Mouse (Mus musculus): Measurements from ENCODE around the gene Sh2d4b. TPM values are rescaled to one million over a fixed set of nuclear protein-coding genes. Genes with fewer than 3 reads are reported as not detected.

The Sh2d4b gene
- polyA plus RNA-seq, 1 experiment from 2014 or later: 0.46 TPM

DNA sequence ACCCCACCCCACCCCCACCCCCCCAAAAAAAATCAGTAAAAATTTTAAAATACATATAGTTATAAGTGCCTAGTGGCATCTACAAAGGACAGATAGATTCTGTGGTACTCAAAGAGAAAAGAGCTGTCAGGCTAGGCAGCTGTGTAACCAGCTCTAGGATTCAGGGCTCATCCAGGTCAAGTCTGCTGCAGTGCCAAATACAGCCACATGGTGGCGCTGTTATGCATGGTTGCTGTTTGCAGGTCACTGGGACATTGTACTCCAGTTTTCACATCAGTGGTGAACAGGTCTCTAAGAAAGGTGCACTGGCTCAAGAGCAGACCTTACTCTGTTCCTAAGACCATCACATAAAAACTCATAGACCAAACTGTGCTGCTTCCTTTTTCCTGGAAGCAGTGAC, 24.6 kb upstream of the Sh2d4b start:
- no peaks in the 10 kb centered on the region for H3K9me3 ChIP-seq (ENCODE audit: control insufficient read depth, low read length)
- 0% methylated on average over 1 of the region's 1 CpGs for WGBS
- no peak overlapping the region for H3K4me2 ChIP-seq (ENCODE audit: low read length)
- no peak overlapping the region for H3K9ac ChIP-seq (ENCODE audit: low read length)
- H3K4me3 ChIP-seq (ENCODE audit: low read depth, low read length): no peak overlapping the region
- peaks cover 41% of the 10 kb centered on the region for H3K36me3 ChIP-seq (ENCODE audit: control insufficient read depth, insufficient read depth, low read length)
- H3K4me1 ChIP-seq (replicated peaks; ENCODE audit: control insufficient read depth, insufficient read depth, low read length): no peaks in the 10 kb centered on the region; the same call in 1 of the 2 replicates
- peak; percentile 52 for ATAC-seq (replicated peaks; ENCODE audit: low FRiP score, low TSS enrichment, low read depth)
- DNase-seq (ENCODE audit: low spot score): peak; percentile 97
- H3K27ac ChIP-seq (ENCODE audit: low read depth): no peak overlapping the region
- no peaks in the 10 kb centered on the region for H3K27me3 ChIP-seq (replicated peaks; ENCODE audit: control insufficient read depth, insufficient read depth, low read length)

DNA sequence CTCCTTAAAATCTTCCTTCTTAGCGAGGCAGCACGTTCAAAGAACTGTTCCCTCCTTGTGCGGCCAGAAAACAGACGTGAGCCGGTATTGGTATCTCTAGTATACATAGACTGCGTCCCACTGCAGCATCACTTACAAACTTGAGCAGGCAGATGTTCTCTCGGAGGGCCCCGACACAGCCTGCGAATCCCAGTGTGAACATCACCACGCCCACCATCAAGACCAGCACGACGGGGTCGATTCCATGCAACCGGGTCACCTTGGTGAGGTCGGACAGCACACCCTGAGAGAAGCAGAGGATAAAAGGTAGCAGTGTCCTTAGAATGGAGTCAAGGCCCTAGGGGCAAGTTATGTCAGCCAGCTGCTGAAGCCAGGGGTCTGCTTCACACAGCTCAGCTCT, 23.6 kb upstream of the Sh2d4b start:
- H3K4me1 ChIP-seq (replicated peaks; ENCODE audit: control insufficient read depth, insufficient read depth, low read length): no peaks in the 10 kb centered on the region; the same call in 1 of the 2 replicates
- H3K36me3 ChIP-seq (ENCODE audit: control insufficient read depth, insufficient read depth, low read length): peaks cover 40% of the 10 kb centered on the region
- no peak overlapping the region for H3K27ac ChIP-seq (ENCODE audit: low read depth)
- no peaks in the 10 kb centered on the region for H3K9me3 ChIP-seq (ENCODE audit: control insufficient read depth, low read length)
- no peak overlapping the region for H3K9ac ChIP-seq (ENCODE audit: low read length)
- no peak for ATAC-seq (replicated peaks; ENCODE audit: low FRiP score, low TSS enrichment, low read depth)
- no peak overlapping the region for H3K4me3 ChIP-seq (ENCODE audit: low read depth, low read length)
- 90% methylated on average over 15 of the region's 15 CpGs for WGBS
- DNase-seq (ENCODE audit: low spot score): no peak
- H3K27me3 ChIP-seq (replicated peaks; ENCODE audit: control insufficient read depth, insufficient read depth, low read length): no peaks in the 10 kb centered on the region
- no peak overlapping the region for H3K4me2 ChIP-seq (ENCODE audit: low read length)

DNA sequence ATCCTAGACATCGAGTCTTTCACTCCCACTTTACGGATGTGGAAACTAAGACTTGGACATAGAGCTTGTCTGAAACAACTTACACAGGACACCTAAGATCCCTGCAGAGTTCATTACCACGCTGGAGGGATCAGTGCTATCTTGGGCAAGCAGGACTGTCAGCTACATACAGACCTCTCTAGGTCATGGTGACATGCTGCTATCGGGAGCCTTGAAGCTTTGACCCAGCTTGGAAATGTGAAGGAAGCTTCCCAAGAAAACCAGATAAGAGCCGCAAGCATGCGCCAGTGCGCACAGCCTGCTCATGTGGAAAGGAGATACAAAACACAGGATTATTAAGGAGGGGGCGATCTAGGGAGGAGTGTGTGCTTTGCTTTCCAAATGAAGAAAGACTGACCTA, 22.8 kb upstream of the Sh2d4b start:
- H3K27ac ChIP-seq (ENCODE audit: low read depth): no peak overlapping the region
- no peaks in the 10 kb centered on the region; the same call in 1 of the 2 replicates for H3K4me1 ChIP-seq (replicated peaks; ENCODE audit: control insufficient read depth, insufficient read depth, low read length)
- 81% methylated on average over 8 of the region's 8 CpGs for WGBS
- no peak for DNase-seq (ENCODE audit: low spot score)
- no peak overlapping the region for H3K4me2 ChIP-seq (ENCODE audit: low read length)
- H3K27me3 ChIP-seq (replicated peaks; ENCODE audit: control insufficient read depth, insufficient read depth, low read length): no peaks in the 10 kb centered on the region
- no peaks in the 10 kb centered on the region for H3K9me3 ChIP-seq (ENCODE audit: control insufficient read depth, low read length)
- H3K36me3 ChIP-seq (ENCODE audit: control insufficient read depth, insufficient read depth, low read length): peaks cover 47% of the 10 kb centered on the region
- H3K4me3 ChIP-seq (ENCODE audit: low read depth, low read length): no peak overlapping the region
- no peak for ATAC-seq (replicated peaks; ENCODE audit: low FRiP score, low TSS enrichment, low read depth)
- no peak overlapping the region for H3K9ac ChIP-seq (ENCODE audit: low read length)

DNA sequence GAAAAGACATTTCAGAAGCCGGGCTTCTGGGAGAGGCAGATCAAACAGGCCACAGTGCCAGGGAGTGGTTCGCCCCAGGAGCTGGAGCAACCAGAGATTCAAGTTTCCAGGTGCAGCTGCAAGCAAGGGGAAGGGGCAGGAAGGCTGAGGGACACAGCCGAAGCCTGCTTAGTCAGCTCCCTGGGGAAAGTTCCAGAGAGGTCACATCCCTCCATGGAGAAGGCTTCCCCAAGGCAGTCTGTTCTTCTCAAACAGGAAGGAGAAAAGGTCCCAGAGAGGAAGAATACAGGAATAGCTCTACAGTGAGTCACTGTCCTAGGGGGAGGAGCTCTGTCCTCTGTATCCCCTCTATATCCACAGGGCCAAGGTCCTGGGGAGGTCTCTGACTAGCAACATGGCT, 21.6 kb upstream of the Sh2d4b start:
- no peaks in the 10 kb centered on the region for H3K27me3 ChIP-seq (replicated peaks; ENCODE audit: control insufficient read depth, insufficient read depth, low read length)
- H3K27ac ChIP-seq (ENCODE audit: low read depth): no peak overlapping the region
- H3K4me1 ChIP-seq (replicated peaks; ENCODE audit: control insufficient read depth, insufficient read depth, low read length): no peaks in the 10 kb centered on the region; the same call in 1 of the 2 replicates
- no peak overlapping the region for H3K9ac ChIP-seq (ENCODE audit: low read length)
- ATAC-seq (replicated peaks; ENCODE audit: low FRiP score, low TSS enrichment, low read depth) (0 out of 2 replicates have a peak, but pooled peaks have one; percentile 21), DNase-seq (ENCODE audit: low spot score) (no peak)
- H3K4me2 ChIP-seq (ENCODE audit: low read length): no peak overlapping the region
- H3K9me3 ChIP-seq (ENCODE audit: control insufficient read depth, low read length): no peaks in the 10 kb centered on the region
- peaks cover 55% of the 10 kb centered on the region for H3K36me3 ChIP-seq (ENCODE audit: control insufficient read depth, insufficient read depth, low read length)
- no peak overlapping the region for H3K4me3 ChIP-seq (ENCODE audit: low read depth, low read length)
- WGBS: 69% methylated on average over 3 of the region's 3 CpGs

DNA sequence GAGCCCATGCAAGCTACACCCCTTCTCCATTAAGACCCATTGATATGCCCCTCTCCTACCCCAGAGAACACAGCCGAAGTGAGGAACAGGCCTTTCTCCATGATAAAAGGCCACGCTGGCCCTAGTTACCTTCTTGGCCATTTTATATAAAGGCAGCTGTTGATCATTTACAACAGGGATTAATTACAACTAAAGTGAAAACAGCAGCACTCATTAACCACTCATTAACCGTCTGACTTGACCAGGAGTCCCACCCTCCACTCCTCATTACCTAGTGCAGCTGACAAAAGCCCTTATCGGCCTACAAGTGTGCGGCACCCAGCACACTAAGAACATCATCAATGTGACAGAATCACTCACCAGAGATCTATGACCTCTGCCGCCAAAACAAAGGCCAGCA, 20.6 kb upstream of the Sh2d4b start:
- H3K4me3 ChIP-seq (ENCODE audit: low read depth, low read length): no peak overlapping the region
- ATAC-seq (replicated peaks; ENCODE audit: low FRiP score, low TSS enrichment, low read depth) (no peak), DNase-seq (ENCODE audit: low spot score) (no peak)
- H3K27ac ChIP-seq (ENCODE audit: low read depth): no peak overlapping the region
- no peaks in the 10 kb centered on the region; the same call in 1 of the 2 replicates for H3K4me1 ChIP-seq (replicated peaks; ENCODE audit: control insufficient read depth, insufficient read depth, low read length)
- WGBS: 86% methylated on average over 6 of the region's 6 CpGs
- no peak overlapping the region for H3K9ac ChIP-seq (ENCODE audit: low read length)
- no peaks in the 10 kb centered on the region for H3K27me3 ChIP-seq (replicated peaks; ENCODE audit: control insufficient read depth, insufficient read depth, low read length)
- no peaks in the 10 kb centered on the region for H3K9me3 ChIP-seq (ENCODE audit: control insufficient read depth, low read length)
- no peak overlapping the region for H3K4me2 ChIP-seq (ENCODE audit: low read length)
- H3K36me3 ChIP-seq (ENCODE audit: control insufficient read depth, insufficient read depth, low read length): peaks cover 65% of the 10 kb centered on the region

DNA sequence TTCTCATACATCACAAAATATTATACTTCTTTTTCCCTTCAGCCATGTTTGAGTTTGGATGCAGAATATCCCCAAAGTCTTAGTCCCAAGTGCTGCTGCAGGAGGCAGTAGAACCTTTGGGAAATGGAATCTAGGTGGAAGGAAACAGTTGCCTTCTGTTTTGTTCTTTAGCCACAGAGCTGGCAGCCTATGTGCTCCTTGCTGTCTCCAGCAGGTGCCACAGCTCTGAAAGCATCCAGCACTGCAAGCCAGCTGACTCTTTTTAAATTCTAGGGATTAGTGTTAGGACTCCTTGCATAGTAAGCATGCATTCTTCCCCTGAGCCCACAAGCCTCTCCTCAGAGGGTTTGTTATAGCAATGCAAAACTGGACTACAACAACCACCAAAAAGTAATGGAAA, 18.5 kb upstream of the Sh2d4b start:
- Histone ChIP-seq H3K36me3 (ENCODE audit: control insufficient read depth, insufficient read depth, low read length) (peaks cover 87% of the 10 kb centered on the region), H3K4me2 (ENCODE audit: low read length) (no peak overlapping the region), H3K4me1 (replicated peaks; ENCODE audit: control insufficient read depth, insufficient read depth, low read length) (no peaks in the 10 kb centered on the region; the same call in 1 of the 2 replicates), H3K9ac (ENCODE audit: low read length) (no peak overlapping the region), H3K27ac (ENCODE audit: low read depth) (no peak overlapping the region), H3K9me3 (ENCODE audit: control insufficient read depth, low read length) (no peaks in the 10 kb centered on the region), H3K4me3 (ENCODE audit: low read depth, low read length) (no peak overlapping the region), H3K27me3 (replicated peaks; ENCODE audit: control insufficient read depth, insufficient read depth, low read length) (no peaks in the 10 kb centered on the region)
- ATAC-seq (replicated peaks; ENCODE audit: low FRiP score, low TSS enrichment, low read depth) (no peak), DNase-seq (ENCODE audit: low spot score) (no peak)

DNA sequence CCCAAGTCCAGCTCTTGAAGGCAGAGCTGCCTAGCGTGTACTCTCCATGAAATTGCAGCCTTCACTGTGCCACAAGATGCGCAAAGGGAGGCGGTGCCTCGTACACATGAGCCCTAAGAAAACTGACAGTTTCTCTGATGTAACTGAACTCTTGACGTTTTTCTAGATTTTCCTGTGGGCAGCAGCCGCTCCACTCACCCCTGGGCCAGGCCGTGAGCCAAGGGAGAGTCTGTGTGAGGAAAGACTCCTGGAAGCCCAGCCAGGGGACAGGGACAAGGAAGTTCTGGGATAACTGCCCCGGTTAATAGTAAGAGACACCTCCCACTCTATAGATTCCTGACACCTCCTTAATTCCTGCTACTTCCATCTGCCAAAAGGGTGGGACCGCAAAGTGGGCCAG, 15.7 kb upstream of the Sh2d4b start:
- H3K9me3 ChIP-seq (ENCODE audit: control insufficient read depth, low read length): no peaks in the 10 kb centered on the region
- H3K9ac ChIP-seq (ENCODE audit: low read length): no peak overlapping the region
- H3K4me2 ChIP-seq (ENCODE audit: low read length): no peak overlapping the region
- H3K4me3 ChIP-seq (ENCODE audit: low read depth, low read length): no peak overlapping the region
- DNase-seq (ENCODE audit: low spot score): no peak
- no peak overlapping the region for H3K27ac ChIP-seq (ENCODE audit: low read depth)
- no peaks in the 10 kb centered on the region for H3K27me3 ChIP-seq (replicated peaks; ENCODE audit: control insufficient read depth, insufficient read depth, low read length)
- no peak for ATAC-seq (replicated peaks; ENCODE audit: low FRiP score, low TSS enrichment, low read depth)
- 93% methylated on average over 9 of the region's 9 CpGs for WGBS
- peaks cover 5% of the 10 kb centered on the region; the same call in 1 of the 2 replicates for H3K4me1 ChIP-seq (replicated peaks; ENCODE audit: control insufficient read depth, insufficient read depth, low read length)
- peaks cover 81% of the 10 kb centered on the region for H3K36me3 ChIP-seq (ENCODE audit: control insufficient read depth, insufficient read depth, low read length)

DNA sequence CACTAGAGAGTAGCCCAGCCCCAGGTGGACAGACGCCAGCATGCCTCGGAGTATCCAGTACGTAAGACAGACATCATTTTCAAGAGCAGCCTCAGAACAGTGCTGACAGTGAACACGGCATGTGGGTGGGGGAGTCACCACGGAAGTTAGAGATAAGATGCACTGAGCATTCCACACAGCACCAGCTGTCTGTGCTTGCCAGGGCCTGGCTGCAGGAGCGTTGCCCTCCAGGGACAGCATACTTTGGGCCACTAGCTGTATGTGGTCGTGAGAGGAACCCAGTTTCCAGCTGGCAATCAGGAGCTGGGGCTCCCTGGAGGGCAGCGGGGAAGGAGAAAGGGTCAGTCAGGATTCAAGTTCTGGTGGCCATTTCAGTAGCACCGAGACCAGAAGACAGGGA, 13.7 kb upstream of the Sh2d4b start:
- DNase-seq (ENCODE audit: low spot score) (no peak), ATAC-seq (replicated peaks; ENCODE audit: low FRiP score, low TSS enrichment, low read depth) (no peak)
- no peak overlapping the region for H3K9ac ChIP-seq (ENCODE audit: low read length)
- H3K4me3 ChIP-seq (ENCODE audit: low read depth, low read length): no peak overlapping the region
- no peak overlapping the region for H3K27ac ChIP-seq (ENCODE audit: low read depth)
- 74% methylated on average over 9 of the region's 9 CpGs for WGBS
- H3K4me1 ChIP-seq (replicated peaks; ENCODE audit: control insufficient read depth, insufficient read depth, low read length): peaks cover 14% of the 10 kb centered on the region; the same call in 1 of the 2 replicates
- H3K27me3 ChIP-seq (replicated peaks; ENCODE audit: control insufficient read depth, insufficient read depth, low read length): no peaks in the 10 kb centered on the region
- H3K9me3 ChIP-seq (ENCODE audit: control insufficient read depth, low read length): no peaks in the 10 kb centered on the region
- peaks cover 68% of the 10 kb centered on the region for H3K36me3 ChIP-seq (ENCODE audit: control insufficient read depth, insufficient read depth, low read length)
- no peak overlapping the region for H3K4me2 ChIP-seq (ENCODE audit: low read length)

DNA sequence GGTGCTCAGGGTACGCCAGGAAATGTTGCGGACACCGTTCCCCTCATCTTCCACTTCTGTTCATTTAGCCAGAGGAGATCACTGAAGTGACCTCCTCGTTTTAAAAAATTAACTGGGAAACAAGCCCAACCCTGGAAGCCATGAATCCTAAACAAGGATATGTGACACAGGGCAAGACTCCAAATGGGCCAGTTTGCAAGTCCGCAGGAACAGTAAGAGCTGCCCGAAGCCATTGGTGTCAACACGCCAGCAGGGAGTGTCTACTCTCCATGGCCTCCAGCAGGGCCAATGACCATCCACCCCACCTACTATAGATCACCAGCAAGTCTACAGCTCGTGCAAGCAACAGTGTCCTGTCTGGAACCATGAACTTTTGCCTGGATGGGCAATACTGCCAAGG, 12.7 kb upstream of the Sh2d4b start:
- no peak overlapping the region for H3K27ac ChIP-seq (ENCODE audit: low read depth)
- ATAC-seq (replicated peaks; ENCODE audit: low FRiP score, low TSS enrichment, low read depth) (no peak), DNase-seq (ENCODE audit: low spot score) (no peak)
- H3K4me1 ChIP-seq (replicated peaks; ENCODE audit: control insufficient read depth, insufficient read depth, low read length): peaks cover 14% of the 10 kb centered on the region; the same call in 1 of the 2 replicates
- no peak overlapping the region for H3K4me2 ChIP-seq (ENCODE audit: low read length)
- no peak overlapping the region for H3K4me3 ChIP-seq (ENCODE audit: low read depth, low read length)
- no peaks in the 10 kb centered on the region for H3K27me3 ChIP-seq (replicated peaks; ENCODE audit: control insufficient read depth, insufficient read depth, low read length)
- no peak overlapping the region for H3K9ac ChIP-seq (ENCODE audit: low read length)
- WGBS: 95% methylated on average over 8 of the region's 8 CpGs
- H3K36me3 ChIP-seq (ENCODE audit: control insufficient read depth, insufficient read depth, low read length): peaks cover 58% of the 10 kb centered on the region
- no peaks in the 10 kb centered on the region for H3K9me3 ChIP-seq (ENCODE audit: control insufficient read depth, low read length)

Data from intestine, embryonic 14.5 days (tissue).